Mouse (Mus musculus): ENCODE measurements at regions not wholly inside any gene's neighbourhood (a gene's known extent, or its start where the extent isn't known, plus 50 kb on each side); places are given as distances from the start of the nearest gene placed in this dataset.
"Not testable (repeated sequence)": the region's sequence is repeated elsewhere in the genome, so short reads cannot be mapped to it uniquely, and the experiment has no call there.

GRCm38 (mm10) chr14:53559386-53559920 is 694.5 kb downstream of the Dad1 start:
- not testable (repeated sequence) for TF ChIP-seq POLR2A (IDR thresholded peaks at IDR 0.05; ENCODE audit: borderline replicate concordance, extremely low read depth, low read depth, low read length); CTCF (IDR thresholded peaks at IDR 0.05; ENCODE audit: insufficient read depth, low read length)
